In the genomic region with DNA sequence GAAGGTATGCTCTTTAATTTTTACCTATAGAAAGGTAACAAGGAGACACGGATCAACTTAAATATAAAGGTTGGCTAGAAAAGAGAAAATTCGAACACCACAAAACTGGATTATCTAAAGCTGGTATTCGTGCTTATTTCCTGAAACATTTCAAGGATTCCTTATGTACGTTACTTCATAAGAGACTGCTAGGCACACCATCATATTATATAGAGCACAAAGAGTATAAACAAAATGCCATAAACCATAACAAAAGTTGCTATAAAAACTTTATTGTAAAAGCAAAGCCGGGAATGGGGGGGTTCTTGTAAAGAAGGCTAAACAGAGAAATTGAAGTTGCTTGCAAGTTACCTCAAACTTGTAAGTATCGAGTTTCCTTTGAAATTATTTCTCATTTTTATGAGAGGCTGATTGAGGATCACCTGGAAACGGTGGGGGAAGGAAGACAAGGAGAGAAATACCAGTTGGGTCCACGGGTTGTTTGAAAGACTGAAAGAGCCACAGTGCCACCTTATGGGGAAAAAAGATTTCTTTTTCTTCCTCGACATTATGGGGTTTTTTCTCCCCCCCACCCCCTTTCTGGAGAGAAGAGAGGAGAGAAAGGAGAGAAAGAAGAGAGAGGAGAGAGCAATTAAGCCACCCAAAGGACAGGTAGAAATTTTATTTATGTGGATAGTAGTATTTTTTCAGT, we compare ENCODE assay signal across 10 mouse cellular contexts. TPM values are rescaled to one million over a fixed set of nuclear protein-coding genes. Genes with fewer than 3 reads are reported as not detected.
DNase-seq lines count a peak whose midpoint lies in the region; ATAC-seq and TF ChIP-seq lines count a peak whose summit lies in the region.
"Had no signal": no experiment of that assay in that cellular context is flagged by ENCODE, and none has a peak within 500 bp of the region (broad histone marks: within the 10 kb centered on the region; RNA-seq: fewer than 3 reads in every experiment).

No protein-coding gene starts in this region.

- H3K36me3 ChIP-seq in liver, embryonic 14.5 days (replicated peaks; ENCODE audit: control insufficient read depth, insufficient read depth, low read depth): no peaks in the 10 kb centered on the region
- no peaks in the 10 kb centered on the region for H3K36me3 ChIP-seq in liver, embryonic 12.5 days
- H3K36me3 ChIP-seq in embryonic facial prominence, embryonic 10.5 days (replicated peaks): no peaks in the 10 kb centered on the region
- no peaks in the 10 kb centered on the region for H3K36me3 ChIP-seq in splenic B cell, adult 2 months (ENCODE audit: control insufficient read depth, insufficient read depth, low read length, poor library complexity, severe bottlenecking)

- no peak overlapping the region for H3K9ac ChIP-seq in liver, embryonic 14.5 days (replicated peaks)
- H3K9ac ChIP-seq in liver, embryonic 12.5 days: no peak overlapping the region

- no peak overlapping the region for H3K4me2 ChIP-seq in liver, embryonic 14.5 days (ENCODE audit: low read depth)
- H3K4me2 ChIP-seq in liver, embryonic 12.5 days: no peak overlapping the region

- WGBS in liver, embryonic 14.5 days (ENCODE audit: insufficient replicate concordance): 27% methylated on average over 9 of the region's 9 CpGs
- 32% methylated on average over 9 of the region's 9 CpGs for whole genome bisulfite sequencing in liver, embryonic 12.5 days (ENCODE audit: insufficient replicate concordance)
- WGBS in embryonic facial prominence, embryonic 10.5 days: 32% methylated on average over 9 of the region's 9 CpGs

- peaks cover 17% of the 10 kb centered on the region for H3K27me3 ChIP-seq in liver, embryonic 14.5 days (ENCODE audit: control insufficient read depth, insufficient read depth, low read length)
- H3K27me3 ChIP-seq in liver, embryonic 12.5 days (replicated peaks): peaks cover 26% of the 10 kb centered on the region
- peaks cover 9% of the 10 kb centered on the region for H3K27me3 ChIP-seq in embryonic facial prominence, embryonic 10.5 days (replicated peaks; ENCODE audit: low read depth, poor library complexity, severe bottlenecking)
- no peaks in the 10 kb centered on the region for H3K27me3 ChIP-seq in splenic B cell, adult 2 months (ENCODE audit: control insufficient read depth, insufficient read depth, low read length, poor library complexity, severe bottlenecking)

- H3K27ac ChIP-seq in liver, embryonic 14.5 days: no peak overlapping the region
- no peak overlapping the region for H3K27ac ChIP-seq in liver, embryonic 12.5 days
- H3K27ac ChIP-seq in embryonic facial prominence, embryonic 10.5 days (replicated peaks): no peak overlapping the region

- peak; percentile 4 to 9 for DNase-seq in cerebellum, adult 18-20 months
- no peak for DNase-seq in cerebellum, adult 11-12 months
- peak in 2 of 3 experiments; percentile 4 for DNase-seq in liver, embryonic 14.5 days (ENCODE audit: low read depth in 3 of 3, low spot score in 3 of 3)
- peak; percentile 56 for DNase-seq in embryonic facial prominence, embryonic 10.5 days (ENCODE audit: low spot score)
- peak; percentile 59 for DNase-seq in kidney, postnatal 14 days
- DNase-seq in splenic B cell, adult 2 months (ENCODE audit: low read depth, low spot score): peak; percentile 27
- no peak for DNase-seq in spleen, postnatal 10 days (ENCODE audit: low spot score in 2 of 2)

- H3K4me3 ChIP-seq in liver, embryonic 14.5 days (ENCODE audit: insufficient read depth in 1 of 2, low read depth in 2 of 2, low read length in 2 of 2): no peak overlapping the region
- no peak overlapping the region for H3K4me3 ChIP-seq in liver, embryonic 12.5 days
- no peak overlapping the region for H3K4me3 ChIP-seq in embryonic facial prominence, embryonic 10.5 days
- H3K4me3 ChIP-seq: erythroblast, embryonic 14.5 days had no signal

- no peaks in the 10 kb centered on the region for H3K4me1 ChIP-seq in liver, embryonic 14.5 days (replicated peaks; ENCODE audit: control insufficient read depth in 2 of 2, insufficient read depth in 2 of 2, low read length in 1 of 2)
- peaks cover 9% of the 10 kb centered on the region; the same call in 1 of the 2 replicates for H3K4me1 ChIP-seq in liver, embryonic 12.5 days
- peaks cover 26% of the 10 kb centered on the region for H3K4me1 ChIP-seq in embryonic facial prominence, embryonic 10.5 days

- H3K9me3 ChIP-seq in liver, embryonic 14.5 days (ENCODE audit: control insufficient read depth, low read length): no peaks in the 10 kb centered on the region
- no peaks in the 10 kb centered on the region for H3K9me3 ChIP-seq in liver, embryonic 12.5 days (replicated peaks)
- H3K9me3 ChIP-seq in embryonic facial prominence, embryonic 10.5 days: no peaks in the 10 kb centered on the region
- H3K9me3 ChIP-seq: megakaryocyte, embryonic 14.5 days had no signal

- no peak for ATAC-seq in liver, embryonic 14.5 days (ENCODE audit: insufficient read depth)
- no peak for ATAC-seq in liver, embryonic 12.5 days

- no peak for TF ChIP-seq EP300 in liver, embryonic 14.5 days (IDR thresholded peaks at IDR 0.05; ENCODE audit: low read depth)

- 0 out of 2 replicates have a peak, but pooled peaks have one; percentile 23 for TF ChIP-seq CTCF in liver, embryonic 14.5 days (IDR thresholded peaks at IDR 0.05; ENCODE audit: low read depth)

RNA-seq across cellular contexts. Expression of a gene that starts 25.3 kb away (rescaled TPM):
- polyA plus RNA-seq in liver, embryonic 14.5 days (2012; rRNA removed): 9.9 and 11.8 TPM in 2 replicates
- polyA plus RNA-seq in liver, embryonic 14.5 days (2014; fragmentation: Nextera tagmentation; extraction: Ambion mirVana): 13.3 and 21.0 TPM in 2 replicates
- polyA plus RNA-seq in liver, embryonic 12.5 days (2016; fragmentation: Nextera tagmentation; extraction: Ambion mirVana): 25.0 and 25.3 TPM in 2 replicates
- 44.3 and 48.8 TPM in 2 replicates for polyA plus RNA-seq in embryonic facial prominence, embryonic 10.5 days (2016; fragmentation: Nextera tagmentation; extraction: Ambion mirVana)

Comparison
In these comparisons a context has a peak if more than half of its experiments do, and no peak if none do; other contexts are left out.
1. DNase-seq: peak in cerebellum, adult 18-20 months (2 of 2), liver, embryonic 14.5 days (2 of 3), embryonic facial prominence, embryonic 10.5 days (single experiment), kidney, postnatal 14 days (single experiment) and splenic B cell, adult 2 months (single experiment); none in cerebellum, adult 11-12 months (single experiment) and spleen, postnatal 10 days (0 of 2).